ENCODE assay signal across 14 mouse cellular contexts in genomic region chr9:107670259-107670658, GRCm38 (mm10). TPM values are rescaled to one million over a fixed set of nuclear protein-coding genes. Genes with fewer than 3 reads are reported as not detected.
DNase-seq lines count a peak whose midpoint lies in the region; TF ChIP-seq lines count a peak whose summit lies in the region.
"Had no signal": no experiment of that assay in that cellular context is flagged by ENCODE, and none has a peak within 500 bp of the region (broad histone marks: within the 10 kb centered on the region; RNA-seq: fewer than 3 reads in every experiment).

No protein-coding gene starts in this region.

- peak; percentile 84 for DNase-seq in gastrocnemius, adult 2 months
- peak; percentile 59 for DNase-seq in gastrocnemius, postnatal 14 days
- DNase-seq in heart, postnatal 25 days (ENCODE audit: low spot score), result peak; percentile 46
- DNase-seq in kidney, postnatal 25 days, result peak; percentile 63 to 90
- DNase-seq in frontal cortex, postnatal 14 days (ENCODE audit: low spot score in 2 of 2), result no peak
- no peak for DNase-seq in spleen, postnatal 4 days (ENCODE audit: low spot score in 2 of 2)
- no peak for DNase-seq in ovary, postnatal 36 days (ENCODE audit: low spot score)
- DNase-seq: adrenal gland, postnatal 36 days; lung, postnatal 10 days; right cerebral cortex, postnatal 14 days had no signal

- H3K4me3 ChIP-seq in gastrocnemius, adult 2 months, result no peak overlapping the region
- H3K4me3 ChIP-seq: erythroblast, embryonic 14.5 days; midbrain, embryonic 12.5 days had no signal

- intact Hi-C loops in gastrocnemius, adult 2 months (cut with DNase I), result no loop called here
- intact Hi-C loops in gastrocnemius, postnatal 14 days (cut with DNase I; ENCODE audit: low total_unique reads), result no loop called here
- intact Hi-C loops in heart, postnatal 25 days (cut with DNase I), result no loop called here

- TF ChIP-seq CTCF in gastrocnemius, adult 2 months (IDR thresholded peaks at IDR 0.05), result no peak

- peak overlapping the region; percentile 97 for H3K27ac ChIP-seq in gastrocnemius, adult 2 months
- H3K27ac ChIP-seq: midbrain, embryonic 12.5 days; stomach, postnatal 0 days had no signal

RNA-seq across cellular contexts. Expression of gene Slc38a3, which starts 0.9 kb away (rescaled TPM):
- total RNA-seq in gastrocnemius, adult 2 months (2021), result 10 to 100 TPM; 60.8 to 94.7 TPM
- 10 to 100 TPM; 29.8 to 57.1 TPM for total RNA-seq in gastrocnemius, postnatal 14 days (2021)
- total RNA-seq in heart, postnatal 25 days (2021), result 10 to 100 TPM; 62.0 to 69.7 TPM

RNA-seq across cellular contexts. Expression of gene Gnat1, which starts 9.3 kb away (rescaled TPM):
- not detected for total RNA-seq in gastrocnemius, adult 2 months (2021)
- not detected for total RNA-seq in gastrocnemius, postnatal 14 days (2021)
- total RNA-seq in heart, postnatal 25 days (2021), result not detected
- total RNA-seq: adrenal gland, postnatal 36 days; layer of hippocampus, postnatal 25 days had no signal

RNA-seq across cellular contexts. Expression of gene Gnai2, which starts 35.1 kb away (rescaled TPM):
- 10 to 100 TPM; 59.9 to 77.7 TPM for total RNA-seq in gastrocnemius, adult 2 months (2021)
- 100 to 1,000 TPM; 139 to 152 TPM for total RNA-seq in gastrocnemius, postnatal 14 days (2021)
- total RNA-seq in heart, postnatal 25 days (2021), result 100 to 1,000 TPM; 241 to 257 TPM

RNA-seq across cellular contexts. Expression of gene Sema3f, which starts 40.0 kb away (rescaled TPM):
- 1 to 10 TPM; 6.3 to 9.2 TPM for total RNA-seq in gastrocnemius, adult 2 months (2021)
- total RNA-seq in gastrocnemius, postnatal 14 days (2021), result 10 to 100 TPM in 1 of 2 experiments, 1 to 10 TPM in 1; 8.4 to 10.6 TPM
- total RNA-seq in heart, postnatal 25 days (2021), result 10 to 100 TPM; 15.1 to 15.8 TPM

Comparison
In these comparisons a context has a peak if more than half of its experiments do, and no peak if none do; other contexts are left out.
1. DNase-seq: peak in gastrocnemius, adult 2 months (single experiment), gastrocnemius, postnatal 14 days (single experiment), heart, postnatal 25 days (single experiment) and kidney, postnatal 25 days (2 of 2); none in frontal cortex, postnatal 14 days (0 of 2), spleen, postnatal 4 days (0 of 2) and ovary, postnatal 36 days (single experiment).